Mouse (Mus musculus) testis, adult 2 months (tissue): ENCODE measurements around the gene Foxs1.

Experiments
- CTCF ChIP-seq: fragments of 200-500 bp; IDR thresholded peaks from 2 replicates; pipeline ENCODE4 v1.5.1; 2012; ENCODE audit warnings: low read depth, mild to moderate bottlenecking, inconsistent platforms, low read length, moderate library complexity; ENCODE audit not compliant: control insufficient read depth, insufficient read depth, insufficient replicate concordance
- POLR2A ChIP-seq: fragments of 200-500 bp; IDR thresholded peaks from 2 replicates; pipeline ENCODE4 v1.6.1; 2012; ENCODE audit warnings: low read depth, mild to moderate bottlenecking, inconsistent platforms, low read length, moderate library complexity; ENCODE audit not compliant: control insufficient read depth

DNA sequence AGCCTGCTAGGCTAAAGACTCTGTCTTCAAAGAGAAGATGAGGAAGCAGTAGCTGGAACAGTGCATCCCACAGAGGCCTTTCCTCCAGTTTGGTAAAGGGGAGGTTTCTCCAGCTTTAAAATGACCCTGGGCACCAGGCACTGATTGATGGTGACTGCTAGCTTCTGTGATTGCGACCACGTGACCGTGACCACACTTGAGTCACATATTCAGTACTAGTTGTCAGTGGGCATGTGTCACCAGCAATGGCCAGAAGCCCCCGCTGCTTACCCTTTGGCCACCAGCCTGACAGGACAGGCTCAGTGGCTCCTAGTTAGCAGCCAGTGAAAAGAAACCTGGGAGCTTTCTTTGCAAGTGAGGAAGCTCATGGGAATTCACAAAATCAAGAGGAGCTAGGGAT lies 29.4 kb downstream of the Foxs1 start:
- TF ChIP-seq CTCF (no peak), POLR2A (no peak)
